Mouse (Mus musculus): ENCODE measurements around the gene Mgll. TPM values are rescaled to one million over a fixed set of nuclear protein-coding genes. Genes with fewer than 3 reads are reported as not detected.

Mgll gene
- polyA plus RNA-seq, 1 experiment from 2014 or later, result 2.4 TPM

DNA sequence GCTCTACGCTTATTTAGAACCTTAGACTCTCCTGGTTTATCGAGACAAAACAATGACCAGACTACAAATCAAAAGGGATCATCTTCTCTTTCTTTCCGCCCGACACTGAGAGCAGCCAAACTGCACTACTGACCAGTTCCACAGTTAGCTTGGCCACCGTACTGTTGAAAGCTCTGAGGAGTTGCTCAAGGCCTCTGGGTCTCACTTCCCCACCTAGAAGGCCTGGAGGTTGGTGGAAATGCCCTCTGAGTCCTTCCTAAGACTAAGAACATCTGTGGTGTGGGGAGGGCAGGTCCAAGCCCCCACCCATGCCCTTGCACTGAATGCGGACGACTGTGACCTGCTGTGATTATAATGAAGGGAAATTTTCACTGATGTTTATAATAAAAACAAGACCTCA is 141.5 kb downstream of the Mgll start:
- DNase-seq (ENCODE audit: low spot score) (no peak), ATAC-seq (ENCODE audit: insufficient number of reproducible peaks, low FRiP score, low TSS enrichment, low read depth) (no peak)
- Histone ChIP-seq H3K36me3 (ENCODE audit: control insufficient read depth, insufficient read depth, low read length) (no peaks in the 10 kb centered on the region; the same call in 1 of the 2 replicates), H3K9ac (ENCODE audit: low read length) (no peak overlapping the region), H3K4me1 (ENCODE audit: control insufficient read depth, insufficient read depth, low read length) (no peaks in the 10 kb centered on the region), H3K4me3 (ENCODE audit: low read depth, low read length) (no peak overlapping the region), H3K27me3 (ENCODE audit: control insufficient read depth, insufficient read depth, low read length) (no peaks in the 10 kb centered on the region), H3K4me2 (ENCODE audit: low read depth, severe bottlenecking) (no peak overlapping the region), H3K9me3 (ENCODE audit: control insufficient read depth, low read length) (no peaks in the 10 kb centered on the region), H3K27ac (replicated peaks; ENCODE audit: low read depth, low read length) (no peak overlapping the region)
- 83% methylated on average over 7 of the region's 7 CpGs for WGBS

DNA sequence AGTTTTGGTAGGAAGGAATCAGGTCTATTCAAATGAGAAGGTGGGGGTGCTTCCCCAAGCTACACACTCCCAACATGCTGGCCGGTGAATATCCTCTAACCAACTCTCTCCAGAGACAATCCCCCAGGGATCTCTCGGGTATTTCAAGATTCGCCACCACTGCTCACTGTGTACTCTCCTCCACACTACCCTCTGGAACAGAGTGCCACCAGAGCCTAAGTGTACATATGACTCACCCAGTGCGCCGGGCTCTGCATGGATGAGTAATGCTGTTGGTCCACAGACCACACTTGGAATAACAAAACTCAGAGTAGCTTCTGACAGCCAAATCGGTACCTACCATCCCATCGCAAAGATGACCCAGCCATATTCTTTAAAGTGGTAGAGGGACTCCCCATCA is 145.2 kb downstream of the Mgll start:
- Histone ChIP-seq H3K27ac (replicated peaks; ENCODE audit: low read depth, low read length) (no peak overlapping the region), H3K4me1 (ENCODE audit: control insufficient read depth, insufficient read depth, low read length) (0 out of 2 replicates have a peak, but pooled peaks cover 2% of the 10 kb centered on the region), H3K9me3 (ENCODE audit: control insufficient read depth, low read length) (no peaks in the 10 kb centered on the region), H3K36me3 (ENCODE audit: control insufficient read depth, insufficient read depth, low read length) (no peaks in the 10 kb centered on the region), H3K4me2 (ENCODE audit: low read depth, severe bottlenecking) (no peak overlapping the region), H3K27me3 (ENCODE audit: control insufficient read depth, insufficient read depth, low read length) (peaks cover 4% of the 10 kb centered on the region; the same call in 1 of the 2 replicates), H3K9ac (ENCODE audit: low read length) (no peak overlapping the region), H3K4me3 (ENCODE audit: low read depth, low read length) (no peak overlapping the region)
- WGBS, result 94% methylated on average over 7 of the region's 7 CpGs
- DNase-seq (ENCODE audit: low spot score), result no peak
- no peak for ATAC-seq (ENCODE audit: insufficient number of reproducible peaks, low FRiP score, low TSS enrichment, low read depth)

DNA sequence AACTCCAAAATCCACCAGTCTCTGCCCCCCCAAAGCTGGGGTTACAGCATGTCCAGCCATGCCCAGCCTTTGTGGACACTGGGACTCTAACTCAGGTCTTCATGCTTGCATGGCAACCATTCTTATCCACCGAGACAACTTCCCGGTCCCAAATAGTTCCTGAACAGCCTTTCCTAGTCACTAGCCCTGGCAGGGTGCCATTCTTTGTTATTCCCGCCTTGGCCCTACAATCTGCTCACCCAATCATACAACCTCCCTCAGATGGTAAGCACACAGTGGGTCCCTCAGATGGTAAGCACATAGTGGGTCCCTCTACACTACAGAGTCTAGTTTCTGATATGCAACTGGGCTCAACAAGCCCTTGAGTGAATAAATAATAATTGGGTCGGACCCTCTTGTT is 146.4 kb downstream of the Mgll start:
- Histone ChIP-seq H3K4me2 (ENCODE audit: low read depth, severe bottlenecking) (no peak overlapping the region), H3K9ac (ENCODE audit: low read length) (no peak overlapping the region), H3K4me3 (ENCODE audit: low read depth, low read length) (no peak overlapping the region), H3K9me3 (ENCODE audit: control insufficient read depth, low read length) (no peaks in the 10 kb centered on the region), H3K36me3 (ENCODE audit: control insufficient read depth, insufficient read depth, low read length) (no peaks in the 10 kb centered on the region), H3K4me1 (ENCODE audit: control insufficient read depth, insufficient read depth, low read length) (0 out of 2 replicates have a peak, but pooled peaks cover 2% of the 10 kb centered on the region), H3K27me3 (ENCODE audit: control insufficient read depth, insufficient read depth, low read length) (peaks cover 4% of the 10 kb centered on the region; the same call in 1 of the 2 replicates), H3K27ac (replicated peaks; ENCODE audit: low read depth, low read length) (no peak overlapping the region)
- DNase-seq (ENCODE audit: low spot score) (no peak), ATAC-seq (ENCODE audit: insufficient number of reproducible peaks, low FRiP score, low TSS enrichment, low read depth) (no peak)
- 77% methylated on average over 4 of the region's 4 CpGs for WGBS

DNA sequence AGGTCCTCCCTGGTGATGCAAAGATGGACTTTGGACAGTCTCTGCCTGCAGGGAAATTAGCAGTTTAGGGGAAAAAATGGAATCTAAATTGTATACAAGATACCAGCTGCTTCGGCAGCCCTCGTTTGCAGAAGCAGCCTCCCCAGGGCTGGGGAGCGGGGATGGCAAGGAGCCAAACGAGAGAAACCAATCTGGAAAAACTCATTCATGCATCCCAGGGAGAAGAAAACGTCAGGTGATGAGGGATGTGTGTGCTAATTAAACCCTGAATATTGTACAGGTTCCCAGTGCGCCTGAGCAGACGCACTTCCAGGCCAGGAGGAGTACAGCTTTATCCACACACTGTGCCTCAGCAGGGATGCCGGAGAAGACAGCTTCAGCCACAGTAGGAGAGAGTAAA is 147.3 kb downstream of the Mgll start:
- no peak for DNase-seq (ENCODE audit: low spot score)
- WGBS, result 60% methylated on average over 8 of the region's 8 CpGs
- no peaks in the 10 kb centered on the region for H3K9me3 ChIP-seq (ENCODE audit: control insufficient read depth, low read length)
- H3K4me2 ChIP-seq (ENCODE audit: low read depth, severe bottlenecking), result no peak overlapping the region
- H3K4me1 ChIP-seq (ENCODE audit: control insufficient read depth, insufficient read depth, low read length), result 0 out of 2 replicates have a peak, but pooled peaks cover 2% of the 10 kb centered on the region
- H3K27me3 ChIP-seq (ENCODE audit: control insufficient read depth, insufficient read depth, low read length), result peaks cover 4% of the 10 kb centered on the region; the same call in 1 of the 2 replicates
- H3K36me3 ChIP-seq (ENCODE audit: control insufficient read depth, insufficient read depth, low read length), result no peaks in the 10 kb centered on the region
- ATAC-seq (ENCODE audit: insufficient number of reproducible peaks, low FRiP score, low TSS enrichment, low read depth), result no peak
- no peak overlapping the region for H3K9ac ChIP-seq (ENCODE audit: low read length)
- H3K27ac ChIP-seq (replicated peaks; ENCODE audit: low read depth, low read length), result no peak overlapping the region
- H3K4me3 ChIP-seq (ENCODE audit: low read depth, low read length), result no peak overlapping the region

DNA sequence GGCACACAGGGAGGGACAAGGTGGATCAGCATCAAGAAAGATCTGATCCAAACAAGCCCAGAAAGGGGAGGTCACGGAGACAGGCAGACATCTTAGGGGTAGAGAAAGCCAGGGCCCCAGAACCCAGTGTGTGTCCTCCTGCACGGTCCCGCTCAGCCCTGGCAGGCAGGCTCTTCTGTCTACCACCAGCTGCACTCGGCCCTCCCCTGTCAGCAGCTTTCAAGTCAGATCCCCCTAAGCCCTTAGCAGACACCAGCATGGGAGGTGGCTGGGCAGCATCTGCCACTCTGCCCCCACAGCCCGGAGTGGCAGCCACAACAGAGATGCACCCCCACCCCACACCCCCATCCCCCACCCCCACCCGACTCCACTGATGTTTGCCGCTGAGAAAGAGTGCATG is 148.6 kb downstream of the Mgll start:
- DNase-seq (ENCODE audit: low spot score) (no peak), ATAC-seq (ENCODE audit: insufficient number of reproducible peaks, low FRiP score, low TSS enrichment, low read depth) (no peak)
- H3K27ac ChIP-seq (replicated peaks; ENCODE audit: low read depth, low read length), result no peak overlapping the region
- no peak overlapping the region for H3K4me3 ChIP-seq (ENCODE audit: low read depth, low read length)
- H3K4me2 ChIP-seq (ENCODE audit: low read depth, severe bottlenecking), result no peak overlapping the region; the same call in 1 of the 2 replicates
- H3K9ac ChIP-seq (ENCODE audit: low read length), result no peak overlapping the region
- H3K27me3 ChIP-seq (ENCODE audit: control insufficient read depth, insufficient read depth, low read length), result peaks cover 4% of the 10 kb centered on the region; the same call in 1 of the 2 replicates
- H3K4me1 ChIP-seq (ENCODE audit: control insufficient read depth, insufficient read depth, low read length), result 0 out of 2 replicates have a peak, but pooled peaks cover 2% of the 10 kb centered on the region
- 32% methylated on average over 7 of the region's 7 CpGs for WGBS
- H3K9me3 ChIP-seq (ENCODE audit: control insufficient read depth, low read length), result no peaks in the 10 kb centered on the region
- H3K36me3 ChIP-seq (ENCODE audit: control insufficient read depth, insufficient read depth, low read length), result no peaks in the 10 kb centered on the region

DNA sequence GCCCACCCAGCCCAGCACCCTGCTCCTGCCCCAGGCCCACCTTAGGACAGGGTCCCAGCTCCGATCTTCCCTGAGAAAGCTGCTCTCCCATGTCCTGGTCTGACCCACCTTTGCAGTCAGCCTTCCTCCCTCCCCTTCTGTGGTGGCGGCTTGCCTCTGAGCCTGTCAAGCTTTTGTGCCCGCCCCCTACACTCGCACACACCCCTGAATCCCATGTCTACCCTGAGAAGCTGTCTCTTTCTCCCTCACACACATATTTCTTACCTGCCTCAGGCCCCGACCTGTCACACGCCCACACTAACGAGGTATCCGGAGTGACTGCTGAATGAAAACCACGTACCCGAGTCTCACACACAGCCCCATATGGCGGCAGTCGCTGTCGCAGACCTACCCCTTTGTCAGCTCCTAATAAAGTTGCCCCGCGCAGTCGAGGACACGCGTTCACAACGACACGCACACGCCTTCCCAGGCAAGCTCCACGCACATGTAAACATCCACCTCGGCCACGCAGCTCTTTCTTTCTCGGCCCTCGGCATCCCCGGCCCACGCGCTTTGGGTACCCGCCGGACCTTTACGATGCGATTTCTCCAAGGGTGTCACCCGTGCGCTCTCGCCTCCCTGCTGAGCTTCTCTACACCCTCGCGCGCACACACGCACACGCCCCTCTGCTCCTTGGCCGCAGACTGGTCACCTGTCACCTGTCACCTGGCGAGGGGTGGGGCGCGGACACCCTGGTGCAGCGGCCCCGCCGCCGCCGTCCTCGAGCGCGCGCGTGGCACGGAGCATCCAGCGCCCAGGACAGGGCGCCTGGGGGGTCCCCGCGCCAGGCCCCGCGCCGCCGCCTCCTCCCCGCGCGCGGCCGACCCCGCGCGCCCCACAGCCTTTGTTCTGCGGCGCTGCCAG is 150.0 kb downstream of the Mgll start:
- H3K27me3 ChIP-seq (ENCODE audit: control insufficient read depth, insufficient read depth, low read length), result peaks cover 4% of the 10 kb centered on the region; the same call in 1 of the 2 replicates
- peak overlapping the region; percentile 85 for H3K9ac ChIP-seq (ENCODE audit: low read length)
- H3K9me3 ChIP-seq (ENCODE audit: control insufficient read depth, low read length), result no peaks in the 10 kb centered on the region
- peak overlapping the region; percentile 62 for H3K4me3 ChIP-seq (ENCODE audit: low read depth, low read length)
- peak overlapping the region; percentile 90 for H3K4me2 ChIP-seq (ENCODE audit: low read depth, severe bottlenecking)
- no peak overlapping the region for H3K27ac ChIP-seq (replicated peaks; ENCODE audit: low read depth, low read length)
- peak; percentile 63 for ATAC-seq (ENCODE audit: insufficient number of reproducible peaks, low FRiP score, low TSS enrichment, low read depth)
- WGBS, result 3% methylated on average over 70 of the region's 74 CpGs
- peak; percentile 53 for DNase-seq (ENCODE audit: low spot score)
- H3K4me1 ChIP-seq (ENCODE audit: control insufficient read depth, insufficient read depth, low read length), result 0 out of 2 replicates have a peak, but pooled peaks cover 2% of the 10 kb centered on the region
- H3K36me3 ChIP-seq (ENCODE audit: control insufficient read depth, insufficient read depth, low read length), result no peaks in the 10 kb centered on the region

DNA sequence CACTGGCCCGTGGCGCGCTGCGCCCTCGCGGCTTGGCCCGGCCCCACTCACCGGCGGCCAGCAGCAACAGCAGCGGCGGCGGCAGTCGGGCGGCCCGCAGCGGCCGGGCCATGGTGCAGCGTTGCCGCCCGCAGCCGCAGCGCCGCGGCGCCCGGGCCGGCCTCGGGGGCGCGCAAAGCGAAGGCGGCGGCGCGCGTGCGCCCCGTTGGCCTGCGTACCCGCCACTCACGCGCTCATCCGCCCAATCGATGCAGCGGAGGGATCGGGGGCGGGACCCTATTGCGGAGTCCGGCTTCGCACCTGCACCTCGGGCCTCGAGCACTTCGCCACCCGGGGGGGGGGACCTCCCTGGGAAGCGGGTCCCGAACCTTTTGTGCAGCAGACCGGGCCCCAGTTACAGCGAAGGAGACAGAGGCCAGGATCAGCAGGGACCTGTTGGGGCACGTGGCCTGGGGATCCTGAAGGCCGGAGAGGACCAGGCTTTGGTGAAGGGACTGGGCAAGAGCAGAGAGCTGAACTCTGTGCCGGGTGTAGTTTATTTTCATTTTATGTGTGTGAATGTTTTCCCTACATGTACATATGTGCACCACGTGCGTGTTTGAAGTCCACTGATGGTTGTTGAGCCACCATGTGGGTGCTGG is 150.8 kb downstream of the Mgll start, which contains the start of gene Podxl2:
Gene Podxl2 (minus strand): TSS at position 177 of the 641 bp plus-strand sequence.
- 5% methylated on average over 43 of the region's 63 CpGs for WGBS
- H3K36me3 ChIP-seq (ENCODE audit: control insufficient read depth, insufficient read depth, low read length), result no peaks in the 10 kb centered on the region
- ATAC-seq (ENCODE audit: insufficient number of reproducible peaks, low FRiP score, low TSS enrichment, low read depth) (peak; percentile 65), DNase-seq (ENCODE audit: low spot score) (peak; percentile 86)
- peak within 1 kb of the TSS; percentile 85 for H3K9ac ChIP-seq (ENCODE audit: low read length)
- no peaks in the 10 kb centered on the region for H3K9me3 ChIP-seq (ENCODE audit: control insufficient read depth, low read length)
- H3K4me3 ChIP-seq (ENCODE audit: low read depth, low read length), result peak within 1 kb of the TSS; percentile 62
- H3K27ac ChIP-seq (replicated peaks; ENCODE audit: low read depth, low read length), result no peak within 1 kb of the TSS
- H3K4me1 ChIP-seq (ENCODE audit: control insufficient read depth, insufficient read depth, low read length), result 0 out of 2 replicates have a peak, but pooled peaks cover 2% of the 10 kb centered on the region
- peak within 1 kb of the TSS; percentile 90 for H3K4me2 ChIP-seq (ENCODE audit: low read depth, severe bottlenecking)
- H3K27me3 ChIP-seq (ENCODE audit: control insufficient read depth, insufficient read depth, low read length), result peaks cover 4% of the 10 kb centered on the region; the same call in 1 of the 2 replicates
